ENCODE assay signal across 25 mouse cellular contexts in the genomic region with DNA sequence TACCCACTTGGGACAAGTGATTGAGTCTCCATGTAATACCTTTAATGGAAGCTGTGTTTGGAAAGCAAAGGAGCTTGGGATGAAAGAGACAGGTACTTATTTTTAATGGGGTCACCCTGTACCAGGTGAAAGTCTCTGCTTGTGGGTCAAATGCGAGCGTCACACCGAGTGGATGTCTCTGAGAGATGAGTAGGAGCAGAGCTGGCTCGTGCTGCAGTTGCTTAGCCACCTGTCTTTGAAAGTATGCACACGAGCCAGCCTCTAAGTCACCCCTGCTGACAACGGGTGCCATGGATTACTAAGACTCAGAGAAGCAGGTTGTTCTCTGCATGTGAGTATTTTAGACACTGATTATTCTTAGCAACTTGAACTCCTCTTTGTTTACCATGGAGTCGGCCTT.
"Had no signal": no experiment of that assay in that cellular context is flagged by ENCODE, and none has a peak within 500 bp of the region (broad histone marks: within the 10 kb centered on the region; RNA-seq: fewer than 3 reads in every experiment).

No protein-coding gene starts in this region.

- H3K27me3 ChIP-seq: heart, embryonic 12.5 days; hindbrain, embryonic 12.5 days; intestine, embryonic 15.5 days; limb, embryonic 12.5 days had no signal

- H3K4me2 ChIP-seq: heart, embryonic 12.5 days; hindbrain, embryonic 12.5 days; hindbrain, embryonic 14.5 days; intestine, embryonic 15.5 days; limb, embryonic 12.5 days; liver, embryonic 11.5 days had no signal

- H3K9ac ChIP-seq: heart, embryonic 12.5 days; hindbrain, embryonic 12.5 days; hindbrain, embryonic 14.5 days; intestine, embryonic 15.5 days; limb, embryonic 12.5 days had no signal

- H3K4me3 ChIP-seq: heart, adult 2 months; heart, embryonic 12.5 days; hindbrain, embryonic 10.5 days; hindbrain, embryonic 12.5 days; intestine, embryonic 15.5 days; layer of hippocampus, adult 2 months; left cerebral cortex, adult 2 months; limb, embryonic 10.5 days; limb, embryonic 12.5 days had no signal

- H3K36me3 ChIP-seq: heart, embryonic 12.5 days; hindbrain, embryonic 10.5 days; hindbrain, embryonic 12.5 days; intestine, embryonic 15.5 days; limb, embryonic 10.5 days; limb, embryonic 12.5 days had no signal

- ATAC-seq: hindbrain, embryonic 16.5 days; inflammation-experienced regulatory T-cells, adult 6 months; intestine, embryonic 15.5 days; intestine, postnatal 0 days had no signal

- H3K9me3 ChIP-seq: heart, embryonic 12.5 days; hindbrain, embryonic 10.5 days; hindbrain, embryonic 12.5 days; intestine, embryonic 15.5 days; limb, embryonic 10.5 days; limb, embryonic 12.5 days had no signal

- H3K27ac ChIP-seq: heart, adult 2 months; hindbrain, embryonic 10.5 days; hindbrain, embryonic 12.5 days; hindbrain, embryonic 14.5 days; intestine, embryonic 15.5 days; layer of hippocampus, adult 2 months; left cerebral cortex, adult 2 months; limb, embryonic 10.5 days; limb, embryonic 12.5 days had no signal

- H3K4me1 ChIP-seq: heart, embryonic 12.5 days; hindbrain, embryonic 10.5 days; hindbrain, embryonic 12.5 days; intestine, embryonic 15.5 days; limb, embryonic 10.5 days had no signal

- DNase-seq: gastrocnemius, postnatal 14 days; gastrocnemius, postnatal 36 days; heart, adult 11 months; heart, adult 2 months; heart, postnatal 10 days; heart, postnatal 4 days; kidney, adult 18-20 months; kidney, adult 8-10 months; kidney, postnatal 10 days; kidney, postnatal 25 days; kidney, postnatal 4 days; liver had no signal
